Mouse (Mus musculus) G1E-ER4 (cell line): ENCODE measurements around the gene Olfml2a. TPM values are rescaled to one million over a fixed set of nuclear protein-coding genes. Genes with fewer than 3 reads are reported as not detected.

ENCODE experiments used
- GATA1 ChIP-seq: IDR thresholded peaks from one replicate; pipeline ENCODE4 v1.8.0; 2012; ENCODE audit warnings: low read length, inconsistent platforms
- polyA plus RNA-seq: library from polyadenylated mRNA; stranded (reverse); fragments of >175 nt; gene quantifications from 2 replicates; pipeline ENCODE4 v1.2.3, GENCODE M21; 2012

Olfml2a gene
- polyA plus RNA-seq, 1 experiment: not detected

GRCm38 (mm10) chr2:38992452-38992851 lies 60.7 kb downstream of the Olfml2a start:
- no peak for TF ChIP-seq GATA1

- TF ChIP-seq GATA1: no peak
Observed at GRCm38 (mm10) chr2:38997386-38998374, 65.9 kb downstream of the Olfml2a start, which contains the start of gene Wdr38. TSS of gene Wdr38 (plus strand) at chr2:38997476.

GRCm38 (mm10) chr2:38999381-38999780 lies 67.6 kb downstream of the Olfml2a start:
- TF ChIP-seq GATA1: no peak

GRCm38 (mm10) chr2:38999910-39000586 lies 68.3 kb downstream of the Olfml2a start:
- no peak for TF ChIP-seq GATA1

- no peak for TF ChIP-seq GATA1
Observed at GRCm38 (mm10) chr2:39000587-39000919, 68.8 kb downstream of the Olfml2a start.

GRCm38 (mm10) chr2:39001866-39002265 lies 70.1 kb downstream of the Olfml2a start:
- TF ChIP-seq GATA1: no peak

- no peak for TF ChIP-seq GATA1
Observed at GRCm38 (mm10) chr2:39003106-39003505, 71.3 kb downstream of the Olfml2a start.

- TF ChIP-seq GATA1: no peak
Observed at GRCm38 (mm10) chr2:39003512-39003911, 71.7 kb downstream of the Olfml2a start.

- no peak for TF ChIP-seq GATA1
Observed at GRCm38 (mm10) chr2:39004372-39004771, 72.6 kb downstream of the Olfml2a start.

- TF ChIP-seq GATA1: no peak
Observed at GRCm38 (mm10) chr2:39004880-39005435, 73.2 kb downstream of the Olfml2a start, which contains the start of gene Arpc5l. TSS of gene Arpc5l (plus strand) at chr2:39005348.

GRCm38 (mm10) chr2:39005574-39006079 lies 73.8 kb downstream of the Olfml2a start, which contains the start of gene Rpl35:
TSS of gene Rpl35 (minus strand) at chr2:39005624.
- TF ChIP-seq GATA1: no peak

GRCm38 (mm10) chr2:39006149-39006730 lies 74.5 kb downstream of the Olfml2a start:
- TF ChIP-seq GATA1: no peak

- TF ChIP-seq GATA1: no peak
Observed at GRCm38 (mm10) chr2:39007865-39008264, 76.1 kb downstream of the Olfml2a start.

- no peak for TF ChIP-seq GATA1
Observed at GRCm38 (mm10) chr2:39008350-39008851, 76.6 kb downstream of the Olfml2a start.

GRCm38 (mm10) chr2:39008954-39009365 lies 77.2 kb downstream of the Olfml2a start:
- no peak for TF ChIP-seq GATA1
